Mouse (Mus musculus): ENCODE results near the gene Pym1. TPM values are rescaled to one million over a fixed set of nuclear protein-coding genes. Genes with fewer than 3 reads are reported as not detected.

Gene Pym1
- 178 and 186 TPM in 2 replicates for polyA plus RNA-seq (2012; ENCODE audit: low replicate concordance)

GRCm38 (mm10) chr10:128747646-128748251 lies at the start of gene Pym1:
Pym1 (plus strand) TSS chr10:128747889.

GRCm38 (mm10) chr10:128703895-128704294 lies 43.8 kb upstream of the Pym1 start, which contains the start of gene Pmel:
Pmel (plus strand) TSS chr10:128704195.

GRCm38 (mm10) chr10:128704491-128705316 lies 43.0 kb upstream of the Pym1 start, which contains the start of gene Cdk2:
Cdk2 (minus strand) TSS chr10:128705031.

GRCm38 (mm10) chr10:128744680-128745601 lies 2.7 kb upstream of the Pym1 start, which contains the start of gene Dgka:
Dgka (minus strand) TSS chr10:128744855.

GRCm38 (mm10) chr10:128790398-128791124 lies 42.9 kb downstream of the Pym1 start, which contains the start of gene Mmp19:
Mmp19 (plus strand) TSS chr10:128790910.

GRCm38 (mm10) chr10:128803771-128804270 lies 56.1 kb downstream of the Pym1 start, which contains the start of gene Dnajc14:
Dnajc14 (plus strand) TSS chr10:128804062.

GRCm38 (mm10) chr10:128804271-128805091 lies 56.8 kb downstream of the Pym1 start, which contains the start of gene Tmem198b:
Tmem198b (minus strand) TSS chr10:128804370.

Other genes with a start within 250 kb of the Pym1 start
- gene Myl6b, start 249.2 kb upstream of the Pym1 start, polyA plus RNA-seq (2012; ENCODE audit: low replicate concordance): 6.8 and 8.3 TPM in 2 replicates
- gene Esyt1, start 222.0 kb upstream of the Pym1 start, polyA plus RNA-seq (2012; ENCODE audit: low replicate concordance): 64.0 and 113 TPM in 2 replicates
- 17.8 and 33.1 TPM in 2 replicates for gene Zc3h10, start 200.1 kb upstream of the Pym1 start, polyA plus RNA-seq (2012; ENCODE audit: low replicate concordance)
- gene Rpl41, start 198.6 kb upstream of the Pym1 start, polyA plus RNA-seq (2012; ENCODE audit: low replicate concordance): 1,968 and 2,386 TPM in 2 replicates
- 485 and 726 TPM in 2 replicates for gene Pa2g4, start 181.9 kb upstream of the Pym1 start, polyA plus RNA-seq (2012; ENCODE audit: low replicate concordance)
- gene Erbb3, start 158.2 kb upstream of the Pym1 start, polyA plus RNA-seq (2012; ENCODE audit: low replicate concordance): 0.35 and 0.77 TPM in 2 replicates
- 275 and 2,118 TPM in 2 replicates for gene Rps26, start 121.1 kb upstream of the Pym1 start, polyA plus RNA-seq (2012; ENCODE audit: low replicate concordance)
- gene Ikzf4, start 101.9 kb upstream of the Pym1 start, polyA plus RNA-seq (2012; ENCODE audit: low replicate concordance): 1.4 and 2.2 TPM in 2 replicates
- 0.64 and 3.0 TPM in 2 replicates for gene Suox, start 73.8 kb upstream of the Pym1 start, polyA plus RNA-seq (2012; ENCODE audit: low replicate concordance)
- gene Rab5b, start 51.6 kb upstream of the Pym1 start, polyA plus RNA-seq (2012; ENCODE audit: low replicate concordance): 9.7 and 12.3 TPM in 2 replicates
- 0.14 TPM in 1 of 2 replicates, not detected in the other for gene Pmel, start 43.7 kb upstream of the Pym1 start, polyA plus RNA-seq (2012; ENCODE audit: low replicate concordance)
- gene Cdk2, start 42.9 kb upstream of the Pym1 start, polyA plus RNA-seq (2012; ENCODE audit: low replicate concordance): 14.9 and 21.2 TPM in 2 replicates
- gene Dgka, start 3.0 kb upstream of the Pym1 start, polyA plus RNA-seq (2012; ENCODE audit: low replicate concordance): 4.5 and 5.3 TPM in 2 replicates
- gene Mmp19, start 43.0 kb downstream of the Pym1 start, polyA plus RNA-seq (2012; ENCODE audit: low replicate concordance): 0.26 and 0.43 TPM in 2 replicates
- gene Dnajc14, start 56.2 kb downstream of the Pym1 start, polyA plus RNA-seq (2012; ENCODE audit: low replicate concordance): 6.1 and 25.6 TPM in 2 replicates
- 0.89 and 1.4 TPM in 2 replicates for gene Tmem198b, start 56.5 kb downstream of the Pym1 start, polyA plus RNA-seq (2012; ENCODE audit: low replicate concordance)
- 0.41 and 5.4 TPM in 2 replicates for gene Sarnp, start 69.4 kb downstream of the Pym1 start, polyA plus RNA-seq (2012; ENCODE audit: low replicate concordance)
- 2.6 and 17.0 TPM in 2 replicates for gene Ormdl2, start 73.8 kb downstream of the Pym1 start, polyA plus RNA-seq (2012; ENCODE audit: low replicate concordance)
- 1.5 and 1.6 TPM in 2 replicates for gene Gdf11, start 143.8 kb downstream of the Pym1 start, polyA plus RNA-seq (2012; ENCODE audit: low replicate concordance)
- 0.96 and 1.1 TPM in 2 replicates for gene Cd63, start 153.1 kb downstream of the Pym1 start, polyA plus RNA-seq (2012; ENCODE audit: low replicate concordance)
- gene Rdh5, start 175.0 kb downstream of the Pym1 start, polyA plus RNA-seq (2012; ENCODE audit: low replicate concordance): 2.4 and 4.2 TPM in 2 replicates
- gene Bloc1s1, start 176.1 kb downstream of the Pym1 start, polyA plus RNA-seq (2012; ENCODE audit: low replicate concordance): 24.2 and 33.3 TPM in 2 replicates
- gene Itga7, start 185.9 kb downstream of the Pym1 start, polyA plus RNA-seq (2012; ENCODE audit: low replicate concordance): 1.6 and 2.3 TPM in 2 replicates
- not detected in 2 replicates for gene Mettl7b, start 213.1 kb downstream of the Pym1 start, polyA plus RNA-seq (2012; ENCODE audit: low replicate concordance)
- gene Olfr9, start 241.5 kb downstream of the Pym1 start, polyA plus RNA-seq (2012; ENCODE audit: low replicate concordance): not detected in 2 replicates

All from leukemia stem cell, adult 10-12 weeks (primary cell).